Mouse (Mus musculus) heart, postnatal 0 days (tissue): Measurements from ENCODE around the gene Casr. TPM values are rescaled to one million over a fixed set of nuclear protein-coding genes. Genes with fewer than 3 reads are reported as not detected.

Experiments used
- ATAC-seq: fragments of 200-750 bp; cut with Nextera tagmentation; 2 replicates; pipeline ENCODE4 v1.8.0; 2017; ENCODE audit warnings: low read depth, moderate number of reproducible peaks, moderate library complexity; ENCODE audit not compliant: insufficient read depth
- DNase-seq: peaks from one replicate; pipeline ENCODE4 v3.0.0-alpha.2; 2016; ENCODE audit warnings: low spot score
- H3K27ac ChIP-seq: fragments of 300-500 bp; sonication (generic); 2 replicates; pipeline ENCODE4 v1.5.1; 2014; ENCODE audit warnings: low read depth, mild to moderate bottlenecking
- H3K27me3 ChIP-seq: fragments of 300-500 bp; sonication (generic); 2 replicates; pipeline ENCODE4 v1.6.1; 2014; ENCODE audit warnings: low read length, mixed read lengths; ENCODE audit not compliant: control insufficient read depth, insufficient read depth
- H3K36me3 ChIP-seq: fragments of 300-500 bp; sonication (generic); replicated peaks from 2 replicates; pipeline ENCODE4 v1.6.1; 2014; ENCODE audit warnings: low read length, mixed read lengths; ENCODE audit not compliant: control insufficient read depth, insufficient read depth
- H3K4me1 ChIP-seq: fragments of 300-500 bp; sonication (generic); 2 replicates; pipeline ENCODE4 v1.6.1; 2014; ENCODE audit warnings: antibody characterized with exemption; ENCODE audit not compliant: control insufficient read depth, insufficient read depth
- H3K4me2 ChIP-seq: fragments of 300-500 bp; sonication (generic); 2 replicates; pipeline ENCODE4 v1.6.1; 2014; ENCODE audit warnings: low read depth, mild to moderate bottlenecking, low read length, moderate library complexity
- H3K4me3 ChIP-seq: fragments of 300-500 bp; sonication (generic); 2 replicates; pipeline ENCODE4 v1.5.1; 2014; ENCODE audit warnings: low read depth, low read length
- H3K9ac ChIP-seq: fragments of 300-500 bp; sonication (generic); replicated peaks from 2 replicates; pipeline ENCODE4 v1.6.1; 2014; ENCODE audit warnings: low read depth, low read length, mixed read lengths
- H3K9me3 ChIP-seq: fragments of 300-500 bp; sonication (generic); replicated peaks from 2 replicates; pipeline ENCODE4 v1.6.1; 2016; ENCODE audit warnings: low read length; ENCODE audit not compliant: control insufficient read depth
- CTCF ChIP-seq: IDR thresholded peaks from 2 replicates; pipeline ENCODE4 v1.5.1; 2016; ENCODE audit warnings: antibody characterized with exemption, control low read depth, low read depth
- EP300 ChIP-seq: IDR thresholded peaks from 2 replicates; pipeline ENCODE4 v1.6.1; 2016; ENCODE audit warnings: antibody characterized with exemption, low read depth
- WGBS: fragments of 180-500 bp; shearing (Covaris S2); extraction: QIAGEN DNeasy Blood & Tissue Kit; methylation state at CpG from one replicate; pipeline ENCODE4 v1.1.7; 2014; 5-methylcytosine and 5-hydroxymethylcytosine counted together
- polyA plus RNA-seq: library from polyadenylated mRNA; unstranded; fragments of >200 nt; fragmentation: Nextera tagmentation; extraction: Ambion mirVana; gene quantifications from 2 replicates; pipeline ENCODE4 v1.2.1, GENCODE M21; 2015
- total RNA-seq: library from RNA; depleted of rRNA; stranded (reverse); fragments of >200 nt; gene quantifications from 2 replicates; pipeline ENCODE4 v1.2.3, GENCODE M21; 2014; ENCODE audit warnings: low replicate concordance; rRNA removed

Gene Casr
- total RNA-seq = 0.31 TPM in 1 of 2 replicates, not detected in the other
- polyA plus RNA-seq = not detected in 2 replicates

- Histone ChIP-seq H3K27me3 (peaks cover 11% of the 10 kb centered on the region; the same call in 1 of the 2 replicates), H3K4me2 (peak within 1 kb of the TSS; percentile 69), H3K9me3 (no peaks in the 10 kb centered on the region), H3K4me1 (peaks cover 8% of the 10 kb centered on the region; the same call in 1 of the 2 replicates), H3K36me3 (no peaks in the 10 kb centered on the region), H3K27ac (no peak within 1 kb of the TSS), H3K4me3 (peak within 1 kb of the TSS; percentile 30), H3K9ac (no peak within 1 kb of the TSS)
- 5% methylated on average over 36 of the region's 36 CpGs for WGBS
- TF ChIP-seq EP300 (no peak), CTCF (no peak)
- ATAC-seq (no peak), DNase-seq (no peak)
Observed at GRCm38 (mm10) chr16:36561386-36562338, at the start of gene Casr. TSS of gene Casr (minus strand) at chr16:36562141.

GRCm38 (mm10) chr16:36602632-36603031 lies 40.7 kb upstream of the Casr start:
- no peak overlapping the region for H3K27ac ChIP-seq

DNA sequence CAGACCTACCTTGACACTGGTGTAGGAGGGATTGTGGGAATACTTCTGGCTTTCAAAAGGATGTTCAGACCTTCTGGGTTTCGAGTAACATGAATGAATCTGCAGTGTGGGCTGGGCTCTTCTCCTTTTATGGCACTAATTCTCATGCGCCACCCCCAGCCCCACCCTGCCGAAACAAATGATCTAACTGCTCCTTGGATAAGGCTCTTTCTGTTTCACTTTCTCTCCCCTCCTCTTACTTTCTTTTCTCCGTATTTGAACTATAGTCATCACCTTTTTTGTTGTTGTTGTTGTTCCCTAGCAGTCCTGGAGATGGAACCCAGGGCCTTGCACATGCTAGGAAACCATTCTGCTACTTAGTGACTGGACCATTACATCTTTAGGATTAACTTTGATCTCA lies 36.3 kb upstream of the Casr start:
- Histone ChIP-seq H3K36me3 (no peaks in the 10 kb centered on the region), H3K9me3 (no peaks in the 10 kb centered on the region), H3K4me2 (no peak overlapping the region), H3K27ac (no peak overlapping the region), H3K27me3 (no peaks in the 10 kb centered on the region), H3K4me1 (peaks cover 9% of the 10 kb centered on the region), H3K4me3 (no peak overlapping the region), H3K9ac (no peak overlapping the region)
- DNase-seq (no peak), ATAC-seq (no peak)
- TF ChIP-seq EP300 = no peak
- TF ChIP-seq CTCF = no peak
- WGBS = 73% methylated on average over 4 of the region's 4 CpGs

More at GRCm38 (mm10) chr16:36602632-36603031, 40.7 kb upstream of the Casr start:
- no peaks in the 10 kb centered on the region for H3K27me3 ChIP-seq
- DNase-seq (no peak), ATAC-seq (no peak)
- H3K9me3 ChIP-seq = no peaks in the 10 kb centered on the region
- no peak overlapping the region for H3K9ac ChIP-seq
- no peak for TF ChIP-seq EP300
- no peak for TF ChIP-seq CTCF
- 60% methylated on average over 3 of the region's 3 CpGs for WGBS
- no peak overlapping the region for H3K4me3 ChIP-seq
- H3K36me3 ChIP-seq = no peaks in the 10 kb centered on the region
- H3K4me1 ChIP-seq = peaks cover 9% of the 10 kb centered on the region
- H3K4me2 ChIP-seq = no peak overlapping the region

- peaks cover 9% of the 10 kb centered on the region for H3K4me1 ChIP-seq
- no peak overlapping the region for H3K9ac ChIP-seq
- no peaks in the 10 kb centered on the region for H3K9me3 ChIP-seq
- no peak for DNase-seq
- WGBS = 84% methylated on average over 10 of the region's 10 CpGs
- no peak for ATAC-seq
- no peak overlapping the region for H3K4me3 ChIP-seq
- TF ChIP-seq EP300 (no peak), CTCF (no peak)
- no peak overlapping the region for H3K27ac ChIP-seq
- no peaks in the 10 kb centered on the region for H3K36me3 ChIP-seq
- H3K4me2 ChIP-seq = no peak overlapping the region
- H3K27me3 ChIP-seq = no peaks in the 10 kb centered on the region
Observed at GRCm38 (mm10) chr16:36596671-36597410, 34.9 kb upstream of the Casr start.

- DNase-seq (no peak), ATAC-seq (no peak)
- no peak overlapping the region for H3K27ac ChIP-seq
- WGBS = 74% methylated on average over 1 of the region's 1 CpGs
- no peaks in the 10 kb centered on the region for H3K9me3 ChIP-seq
- no peak overlapping the region for H3K4me3 ChIP-seq
- no peak for TF ChIP-seq EP300
- no peak for TF ChIP-seq CTCF
- no peaks in the 10 kb centered on the region for H3K4me1 ChIP-seq
- no peak overlapping the region for H3K4me2 ChIP-seq
- no peaks in the 10 kb centered on the region for H3K36me3 ChIP-seq
- no peaks in the 10 kb centered on the region for H3K27me3 ChIP-seq
- H3K9ac ChIP-seq = no peak overlapping the region
Observed at GRCm38 (mm10) chr16:36589898-36590297, 28.0 kb upstream of the Casr start.
